Mouse (Mus musculus) macrophage (primary cell): ENCODE data around the gene Ndufaf3. TPM values are rescaled to one million over a fixed set of nuclear protein-coding genes. Genes with fewer than 3 reads are reported as not detected.
"Not testable (repeated sequence)": the region's sequence is repeated elsewhere in the genome, so short reads cannot be mapped to it uniquely, and the experiment has no call there.

Source experiments
- H3K27ac ChIP-seq: fragments of 350-480 bp; formaldehyde crosslinking; 2 replicates; pipeline ENCODE4 v1.9.0; 2021
- H3K36me3 ChIP-seq: fragments of 350-480 bp; formaldehyde crosslinking; 2 replicates; pipeline ENCODE4 v1.9.0; 2021; ENCODE audit errors: inconsistent target
- H3K4me3 ChIP-seq: fragments of 350-480 bp; formaldehyde crosslinking; 2 replicates; pipeline ENCODE4 v1.9.0; 2021; ENCODE audit errors: inconsistent target
- H3K79me2 ChIP-seq: fragments of 350-480 bp; formaldehyde crosslinking; 2 replicates; pipeline ENCODE4 v1.9.0; 2021; ENCODE audit errors: inconsistent target
- WGBS: methylation state at CpG from one replicate; pipeline ENCODE4 v1.1.7; 2026; ENCODE audit warnings: inconsistent platforms; ENCODE audit not compliant: missing documents; 5-methylcytosine and 5-hydroxymethylcytosine counted together
- polyA plus RNA-seq: library from polyadenylated mRNA; stranded (reverse); fragments of 250-400 nt; gene quantifications from 3 replicates; pipeline ENCODE4 v1.2.4, GENCODE M21; 2018; ENCODE audit warnings: inconsistent platforms
- total RNA-seq, 78 experiments: library from RNA; depleted of rRNA; stranded (reverse); fragments of 250-400 nt; gene quantifications; 1 replicate in 9 of 78; 2 replicates in 24 of 78; 3 replicates in 43 of 78; 4 replicates in 2 of 78; pipeline ENCODE4 v1.2.4; 2018; ENCODE audit warnings: inconsistent platforms in 56 of 78

Ndufaf3 gene
- total RNA-seq (2018; cell fraction: chromatin; rRNA removed): 10 to 100 TPM; 10.4 to 28.4 (median 19.7) TPM
- 10 to 100 TPM; 14.5 to 33.4 (median 22.2) TPM for total RNA-seq (2018; cell fraction: cytosol; rRNA removed)
- 10 to 100 TPM in 24 of 26 experiments, 1 to 10 TPM in 2; 8.2 to 28.6 (median 16.6) TPM for total RNA-seq (2018; cell fraction: nucleus; rRNA removed)
- 9.6 to 20.2 TPM (median 16.5 TPM) in 3 replicates for polyA plus RNA-seq

- WGBS: under 1% methylated on average over 73 of the region's 73 CpGs
- peaks cover 20% of the 10 kb centered on the region for H3K36me3 ChIP-seq
- H3K79me2 ChIP-seq: peaks cover 15% of the 10 kb centered on the region; the same call in 1 of the 2 replicates
- H3K27ac ChIP-seq: peak within 1 kb of the TSS; percentile 94
- H3K4me3 ChIP-seq: peak within 1 kb of the TSS; percentile 86
Observed at GRCm38 (mm10) chr9:108566815-108567776, at the start of gene Ndufaf3. Gene Ndufaf3 (minus strand): TSS chr9:108567434.

- H3K79me2 ChIP-seq: no peaks in the 10 kb centered on the region
- H3K27ac ChIP-seq: no peak overlapping the region
- peaks cover 94% of the 10 kb centered on the region for H3K36me3 ChIP-seq
- H3K4me3 ChIP-seq: no peak overlapping the region
- WGBS: 95% methylated on average over 10 of the region's 10 CpGs
Observed at GRCm38 (mm10) chr9:108611488-108611887, 44.3 kb upstream of the Ndufaf3 start.

GRCm38 (mm10) chr9:108608889-108609288, 41.7 kb upstream of the Ndufaf3 start:
- WGBS: 92% methylated on average over 4 of the region's 4 CpGs
- no peaks in the 10 kb centered on the region for H3K79me2 ChIP-seq
- H3K27ac ChIP-seq: no peak overlapping the region
- peaks cover 94% of the 10 kb centered on the region for H3K36me3 ChIP-seq
- no peak overlapping the region for H3K4me3 ChIP-seq

GRCm38 (mm10) chr9:108607929-108608328, 40.7 kb upstream of the Ndufaf3 start:
- peaks cover 94% of the 10 kb centered on the region for H3K36me3 ChIP-seq
- 77% methylated on average over 4 of the region's 5 CpGs for WGBS
- not testable (repeated sequence) for H3K27ac ChIP-seq, H3K79me2 ChIP-seq, H3K4me3 ChIP-seq

- Histone ChIP-seq H3K27ac (no peak overlapping the region), H3K36me3 (peaks cover 40% of the 10 kb centered on the region), H3K4me3 (no peak overlapping the region), H3K79me2 (no peaks in the 10 kb centered on the region)
- 80% methylated on average over 4 of the region's 4 CpGs for WGBS
Observed at GRCm38 (mm10) chr9:108601986-108602385, 34.8 kb upstream of the Ndufaf3 start.

GRCm38 (mm10) chr9:108600011-108600410, 32.8 kb upstream of the Ndufaf3 start:
- no peaks in the 10 kb centered on the region for H3K79me2 ChIP-seq
- peaks cover 22% of the 10 kb centered on the region; the same call in 1 of the 2 replicates for H3K36me3 ChIP-seq
- WGBS: 92% methylated on average over 2 of the region's 2 CpGs
- no peak overlapping the region for H3K4me3 ChIP-seq
- no peak overlapping the region for H3K27ac ChIP-seq

GRCm38 (mm10) chr9:108599021-108599566, 31.9 kb upstream of the Ndufaf3 start:
- Histone ChIP-seq H3K36me3 (peaks cover 13% of the 10 kb centered on the region; the same call in 1 of the 2 replicates), H3K4me3 (no peak overlapping the region)

GRCm38 (mm10) chr9:108596998-108597764, 29.9 kb upstream of the Ndufaf3 start, which contains the start of gene P4htm:
Gene P4htm (minus strand): TSS chr9:108597667.
- H3K79me2 ChIP-seq: no peaks in the 10 kb centered on the region
- H3K27ac ChIP-seq: no peak within 1 kb of the TSS
- peak within 1 kb of the TSS; percentile 14; the same call in 1 of the 2 replicates for H3K4me3 ChIP-seq
- WGBS: 12% methylated on average over 66 of the region's 69 CpGs
- H3K36me3 ChIP-seq: no peaks in the 10 kb centered on the region

More at GRCm38 (mm10) chr9:108599021-108599566, 31.9 kb upstream of the Ndufaf3 start:
- H3K27ac ChIP-seq: no peak overlapping the region
- 78% methylated on average over 4 of the region's 4 CpGs for WGBS
- no peaks in the 10 kb centered on the region for H3K79me2 ChIP-seq

- H3K27ac ChIP-seq: no peak overlapping the region
- 78% methylated on average over 3 of the region's 3 CpGs for WGBS
- no peak overlapping the region for H3K4me3 ChIP-seq
- no peaks in the 10 kb centered on the region for H3K36me3 ChIP-seq
- H3K79me2 ChIP-seq: no peaks in the 10 kb centered on the region
Observed at GRCm38 (mm10) chr9:108594354-108594753, 27.1 kb upstream of the Ndufaf3 start.

- Histone ChIP-seq H3K79me2 (no peaks in the 10 kb centered on the region), H3K27ac (no peak overlapping the region), H3K36me3 (no peaks in the 10 kb centered on the region), H3K4me3 (no peak overlapping the region)
- 97% methylated on average over 3 of the region's 4 CpGs for WGBS
Observed at GRCm38 (mm10) chr9:108591462-108591861, 24.2 kb upstream of the Ndufaf3 start.

GRCm38 (mm10) chr9:108589229-108589628, 22.0 kb upstream of the Ndufaf3 start:
- no peak overlapping the region for H3K27ac ChIP-seq

GRCm38 (mm10) chr9:108587571-108588180, 20.4 kb upstream of the Ndufaf3 start:
- no peaks in the 10 kb centered on the region for H3K36me3 ChIP-seq
- H3K4me3 ChIP-seq: no peak overlapping the region
- H3K27ac ChIP-seq: no peak overlapping the region
- 90% methylated on average over 14 of the region's 14 CpGs for WGBS
- no peaks in the 10 kb centered on the region for H3K79me2 ChIP-seq

More at GRCm38 (mm10) chr9:108589229-108589628, 22.0 kb upstream of the Ndufaf3 start:
- H3K79me2 ChIP-seq: no peaks in the 10 kb centered on the region
- no peak overlapping the region for H3K4me3 ChIP-seq
- WGBS: 65% methylated on average over 5 of the region's 5 CpGs
- H3K36me3 ChIP-seq: no peaks in the 10 kb centered on the region

GRCm38 (mm10) chr9:108579344-108579690, 12.1 kb upstream of the Ndufaf3 start:
- WGBS: 94% methylated on average over 5 of the region's 5 CpGs
- Histone ChIP-seq H3K27ac (no peak overlapping the region), H3K36me3 (no peaks in the 10 kb centered on the region), H3K4me3 (no peak overlapping the region), H3K79me2 (no peaks in the 10 kb centered on the region)
